Mouse (Mus musculus) testis, postnatal 10 days (tissue): ENCODE data around the gene Lman2.

ENCODE experiments used
- DNase-seq: peaks from one replicate; pipeline ENCODE4 v3.0.0; 2021; ENCODE audit warnings: low spot score

Lman2 gene

GRCm38 (mm10) chr13:55371007-55371681 lies 8.6 kb upstream of the Lman2 start:
- no peak for DNase-seq

GRCm38 (mm10) chr13:55370234-55370633 lies 7.7 kb upstream of the Lman2 start:
- no peak for DNase-seq

GRCm38 (mm10) chr13:55369531-55370114 lies 7.0 kb upstream of the Lman2 start, which contains the start of gene Rgs14:
Gene Rgs14 (plus strand): TSS chr13:55369732.
- no peak for DNase-seq

DNA sequence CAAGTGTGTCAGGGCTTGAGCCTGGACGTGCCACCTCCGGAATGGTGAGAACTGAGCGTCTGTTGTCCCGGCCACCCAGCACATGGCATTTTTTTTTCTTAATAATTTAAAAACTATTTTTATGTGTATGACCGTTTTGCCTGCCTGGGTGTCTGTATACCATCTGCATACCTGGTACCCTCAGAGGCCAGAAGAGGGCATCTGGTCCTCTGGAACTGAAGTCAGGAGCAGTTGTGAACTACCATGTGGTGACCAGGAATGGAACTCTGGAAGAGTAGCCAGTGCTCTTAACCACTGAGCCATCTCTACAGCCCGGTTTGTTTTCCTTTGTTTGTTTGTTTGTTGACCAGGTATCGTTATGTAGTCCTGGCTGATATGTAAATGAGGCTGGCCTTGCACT lies 5.8 kb upstream of the Lman2 start:
- DNase-seq, result no peak

DNA sequence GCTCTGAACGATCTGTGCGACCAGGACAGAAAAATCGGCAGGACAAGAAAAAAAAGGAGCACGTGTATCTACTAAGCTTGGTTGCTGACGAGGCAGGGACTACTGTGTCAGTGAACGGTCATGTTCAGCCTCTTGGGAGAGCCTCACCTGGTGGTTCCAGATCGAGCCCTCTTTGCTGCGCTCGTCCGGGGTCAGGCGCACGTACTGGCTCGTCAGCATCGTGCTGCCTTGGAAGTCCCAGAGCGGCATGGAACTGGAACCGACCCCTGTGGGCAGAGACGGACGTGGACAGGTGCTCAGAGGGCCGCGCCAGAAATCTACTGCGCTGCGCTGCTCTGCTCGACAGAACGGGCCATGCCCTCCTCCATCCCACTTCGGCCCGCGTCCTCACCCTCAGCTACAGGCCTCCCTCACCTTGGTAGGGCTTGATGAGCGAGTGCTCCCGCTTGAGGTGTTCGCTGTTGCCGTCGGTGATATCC lies 570 bp downstream of the Lman2 start:
- DNase-seq, result no peak

GRCm38 (mm10) chr13:55361145-55361544 lies 1.4 kb downstream of the Lman2 start:
- no peak for DNase-seq

DNA sequence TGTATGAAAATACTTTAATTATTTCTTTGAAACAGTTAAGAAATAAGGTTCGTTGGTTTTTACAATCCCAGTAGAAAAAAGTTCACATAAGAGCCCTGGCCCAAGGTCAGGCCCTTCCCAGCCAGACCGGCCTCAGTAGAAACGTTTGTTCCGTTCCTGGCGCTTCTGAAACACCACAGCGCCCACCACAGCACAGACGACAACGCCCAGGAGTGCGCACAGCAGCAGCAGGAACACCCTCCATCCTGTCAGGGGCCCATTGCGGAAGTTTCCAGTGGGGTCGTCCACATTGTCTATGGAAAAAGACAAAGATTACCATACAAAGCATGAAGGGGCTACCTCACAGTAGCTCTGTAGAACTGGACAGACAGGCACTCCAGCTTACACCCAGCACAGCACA lies 15.8 kb downstream of the Lman2 start:
- DNase-seq, result no peak

GRCm38 (mm10) chr13:55344286-55344685 lies 18.3 kb downstream of the Lman2 start:
- no peak for DNase-seq

- DNase-seq, result no peak
These were observed 20.1 kb downstream of the Lman2 start for GRCm38 (mm10) chr13:55342469-55342868.

GRCm38 (mm10) chr13:55339259-55339658 lies 23.3 kb downstream of the Lman2 start:
- DNase-seq, result no peak

DNA sequence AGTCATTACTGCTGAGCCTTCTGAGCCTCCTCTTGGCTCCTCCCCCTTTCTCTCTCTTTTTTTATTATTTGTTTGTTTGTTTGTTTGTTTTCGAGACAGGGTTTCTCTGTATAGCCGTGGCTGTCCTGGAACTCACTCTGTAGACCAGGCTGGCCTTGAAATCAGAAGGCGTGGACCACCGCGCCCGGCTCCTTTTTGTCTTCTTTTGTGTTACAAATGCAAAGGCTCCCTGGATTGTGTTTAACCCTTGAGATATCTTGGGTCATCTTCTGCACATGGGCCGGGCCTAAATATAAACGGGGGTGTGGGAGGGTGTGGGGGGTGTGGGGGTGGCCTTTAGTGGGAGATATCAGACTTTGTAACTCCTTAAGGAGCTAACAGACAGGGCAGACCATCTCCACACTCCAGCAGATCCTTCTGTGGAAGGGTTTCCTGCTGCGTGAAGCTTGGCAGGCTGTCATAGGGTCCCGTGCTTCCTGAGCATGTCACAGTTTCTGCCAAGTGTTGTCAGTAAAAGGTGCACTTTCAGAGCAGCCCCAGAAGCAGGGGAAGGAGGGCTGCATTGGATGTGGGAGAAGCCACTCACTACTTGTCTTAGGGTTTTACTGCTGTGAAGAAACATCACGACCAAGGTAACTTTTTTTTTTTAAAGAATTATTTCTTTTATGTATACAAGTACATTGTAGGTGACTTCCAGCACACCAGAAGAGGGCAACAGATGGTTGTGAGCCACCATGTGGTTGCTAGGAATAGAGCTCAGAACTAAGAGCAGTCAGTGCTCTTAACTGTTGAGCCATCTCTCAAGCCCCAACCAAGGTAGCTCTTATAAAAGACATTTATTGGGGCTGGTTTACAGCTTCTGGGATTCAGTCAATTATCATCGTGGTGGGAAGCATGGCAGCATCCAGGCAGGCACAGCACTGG lies 24.2 kb downstream of the Lman2 start:
- no peak for DNase-seq

DNA sequence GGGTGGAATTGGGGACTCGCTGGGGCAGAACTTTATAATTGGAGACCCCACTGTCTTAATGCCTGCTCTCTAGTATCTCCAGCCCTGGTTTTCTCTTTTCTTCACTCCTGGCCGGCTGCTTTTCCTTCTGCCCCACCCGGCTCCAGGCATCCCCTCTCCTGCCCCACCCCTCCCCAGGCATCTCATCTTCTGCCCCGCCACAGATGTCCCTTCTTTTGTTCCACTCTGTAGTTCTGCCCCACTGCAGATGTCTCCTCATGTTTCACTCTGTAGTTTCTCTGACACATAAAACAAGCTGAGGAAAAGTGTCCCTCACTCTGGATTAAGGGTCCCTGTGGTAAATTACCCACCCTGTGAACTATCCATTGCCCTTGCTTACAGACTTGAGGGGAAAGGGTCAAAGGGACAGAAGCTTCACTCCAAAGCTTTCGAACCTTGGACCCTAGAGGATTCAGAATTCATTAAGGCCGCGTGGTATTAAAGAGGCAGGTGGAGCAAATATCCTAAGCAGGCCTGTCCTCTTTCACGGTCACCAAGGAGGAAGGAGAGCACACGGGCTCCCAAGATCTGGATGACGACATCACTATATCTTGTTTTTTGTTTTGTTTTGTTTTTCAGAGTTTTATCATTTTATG lies 25.1 kb downstream of the Lman2 start:
- DNase-seq, result no peak

- no peak for DNase-seq
These were observed 26.9 kb downstream of the Lman2 start for GRCm38 (mm10) chr13:55335701-55336100.

DNA sequence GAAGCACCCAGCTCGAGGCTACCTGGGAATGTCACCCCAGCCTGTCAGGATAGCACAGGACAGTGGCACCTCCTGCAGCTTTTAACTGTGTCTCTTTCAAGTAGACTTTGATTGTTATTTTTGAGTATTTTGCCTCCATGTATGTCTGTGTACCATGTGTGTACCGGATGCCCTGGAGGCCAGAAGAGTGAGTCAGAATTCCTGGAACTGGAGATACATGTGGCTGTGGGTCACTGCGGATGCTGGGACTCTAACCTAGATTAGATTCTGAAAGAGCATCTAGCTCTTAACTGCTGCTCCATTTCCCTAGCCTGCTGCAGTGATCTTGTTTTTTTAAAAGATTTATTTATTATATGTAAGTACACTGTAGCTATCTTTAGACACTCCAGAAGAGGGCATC lies 30.3 kb downstream of the Lman2 start:
- DNase-seq, result no peak

DNA sequence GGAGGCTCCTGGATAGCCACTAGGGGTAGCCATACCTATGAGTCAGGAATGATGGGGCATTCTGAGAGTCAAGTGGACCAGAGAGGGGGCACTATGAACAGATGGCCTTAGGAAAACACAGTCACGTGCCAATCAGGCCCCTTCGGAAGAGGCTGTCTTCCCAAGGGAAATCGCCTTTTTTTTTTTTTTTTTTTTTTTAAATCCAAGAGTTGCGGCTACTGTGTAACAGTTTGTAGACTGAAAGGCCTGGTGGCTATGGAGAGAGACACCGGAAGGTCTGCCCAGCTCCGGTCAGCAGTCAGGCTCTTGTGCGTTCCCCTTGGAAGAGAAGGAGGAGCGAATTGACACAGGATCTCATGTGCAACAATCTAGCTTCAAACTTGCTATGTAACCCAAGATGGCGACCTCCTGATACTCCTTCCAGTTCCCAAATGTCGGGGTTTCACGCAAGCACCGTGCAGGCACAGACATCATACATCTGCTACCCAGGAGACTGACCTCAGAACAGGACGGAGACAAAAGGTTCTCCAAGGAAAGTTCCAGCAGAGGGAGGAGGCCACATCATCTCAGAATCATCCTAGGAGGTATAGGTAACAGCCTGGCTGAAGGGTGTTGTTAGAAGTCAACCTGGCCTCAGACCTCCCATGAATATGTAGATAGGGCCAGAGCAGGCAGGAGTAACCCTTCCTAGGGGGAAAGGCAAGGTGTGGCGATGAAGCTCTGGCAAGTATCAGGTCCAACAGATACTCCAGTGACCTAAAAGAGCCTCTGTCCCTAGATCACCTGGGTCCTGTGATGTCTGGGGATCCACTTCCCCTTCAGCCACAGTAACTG lies 31.8 kb downstream of the Lman2 start:
- DNase-seq, result no peak

- peak; percentile 88 for DNase-seq
These were observed 32.7 kb downstream of the Lman2 start, which contains the start of gene Mxd3 for GRCm38 (mm10) chr13:55329683-55330566. Gene Mxd3 (minus strand): TSS chr13:55329823.

- peak; percentile 76 for DNase-seq
These were observed 33.4 kb downstream of the Lman2 start for GRCm38 (mm10) chr13:55329109-55329682.

- no peak for DNase-seq
These were observed 33.9 kb downstream of the Lman2 start for GRCm38 (mm10) chr13:55328641-55329040.

GRCm38 (mm10) chr13:55328171-55328570 lies 34.4 kb downstream of the Lman2 start:
- peak; percentile 44 for DNase-seq

DNA sequence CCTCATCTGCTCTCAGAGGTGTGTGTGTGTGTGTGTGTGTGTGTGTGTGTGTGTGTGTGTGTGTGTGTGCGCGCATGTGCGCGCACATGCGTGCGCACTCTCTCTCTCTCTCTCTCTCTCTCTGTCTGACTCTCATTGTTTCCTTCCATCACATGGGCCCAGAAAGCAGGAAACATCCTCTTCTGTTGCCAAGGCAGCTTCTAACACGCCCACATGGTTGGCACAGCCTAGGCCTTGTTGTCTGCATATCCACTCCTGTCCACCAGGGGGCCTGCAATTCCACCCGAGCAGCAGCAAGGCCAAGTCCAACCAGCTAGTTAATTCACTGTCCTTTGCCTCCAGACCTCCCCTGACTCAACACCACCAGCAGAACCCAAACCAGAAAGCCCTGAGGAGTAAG lies 35.0 kb downstream of the Lman2 start:
- DNase-seq, result peak; percentile 86
